Mouse (Mus musculus) embryonic facial prominence, embryonic 15.5 days (tissue): ENCODE measurements around the gene Plxna2. TPM values are rescaled to one million over a fixed set of nuclear protein-coding genes. Genes with fewer than 3 reads are reported as not detected.
A peak's percentile ranks its signal among the peaks of the same experiment; 100 is the strongest.

Experiments
- ATAC-seq: fragments of 200-750 bp; cut with Nextera tagmentation; 2 replicates; pipeline ENCODE4 v1.8.0; 2017; ENCODE audit warnings: low read depth, moderate TSS enrichment; ENCODE audit not compliant: insufficient number of reproducible peaks, low FRiP score, low TSS enrichment
- H3K27ac ChIP-seq: fragments of 300-500 bp; sonication (generic); replicated peaks from 2 replicates; pipeline ENCODE4 v1.5.1; 2015; ENCODE audit warnings: mild to moderate bottlenecking, inconsistent platforms
- H3K27me3 ChIP-seq: fragments of 300-500 bp; sonication (generic); 2 replicates; pipeline ENCODE4 v1.6.1; 2015; ENCODE audit warnings: inconsistent platforms
- H3K36me3 ChIP-seq: fragments of 300-500 bp; sonication (generic); 2 replicates; pipeline ENCODE4 v1.6.1; 2015; ENCODE audit warnings: mild to moderate bottlenecking, inconsistent platforms
- H3K4me1 ChIP-seq: fragments of 300-500 bp; sonication (generic); 2 replicates; pipeline ENCODE4 v1.6.1; 2015; ENCODE audit warnings: inconsistent platforms
- H3K4me2 ChIP-seq: fragments of 300-500 bp; sonication (generic); replicated peaks from 2 replicates; pipeline ENCODE4 v1.6.1; 2015; ENCODE audit warnings: mild to moderate bottlenecking, inconsistent platforms
- H3K4me3 ChIP-seq: fragments of 300-500 bp; sonication (generic); replicated peaks from 2 replicates; pipeline ENCODE4 v1.5.1; 2015; ENCODE audit warnings: mild to moderate bottlenecking, inconsistent platforms
- H3K9ac ChIP-seq: fragments of 300-500 bp; sonication (generic); 2 replicates; pipeline ENCODE4 v1.6.1; 2015; ENCODE audit warnings: inconsistent platforms
- H3K9me3 ChIP-seq: fragments of 300-500 bp; sonication (generic); replicated peaks from 2 replicates; pipeline ENCODE4 v1.6.1; 2016; ENCODE audit warnings: inconsistent platforms
- WGBS: fragments of 180-500 bp; shearing (Covaris S2); methylation state at CpG from one replicate; pipeline ENCODE4 v1.1.7; 2015; 5-methylcytosine and 5-hydroxymethylcytosine counted together
- polyA plus RNA-seq: library from polyadenylated mRNA; unstranded; fragments of >200 nt; fragmentation: Nextera tagmentation; extraction: Ambion mirVana; gene quantifications from 2 replicates; pipeline ENCODE4 v1.2.1, GENCODE M21; 2015

Plxna2 gene
- 11.0 and 11.5 TPM in 2 replicates for polyA plus RNA-seq

- no peak for ATAC-seq
- peaks cover 44% of the 10 kb centered on the region for H3K4me1 ChIP-seq
- 97% methylated on average over 2 of the region's 2 CpGs for WGBS
- no peak within 1 kb of the TSS for H3K9ac ChIP-seq
- no peaks in the 10 kb centered on the region for H3K9me3 ChIP-seq
- no peaks in the 10 kb centered on the region for H3K27me3 ChIP-seq
- no peaks in the 10 kb centered on the region for H3K36me3 ChIP-seq
- peak within 1 kb of the TSS; percentile 91 for H3K4me2 ChIP-seq
- peak within 1 kb of the TSS; percentile 79 for H3K4me3 ChIP-seq
- H3K27ac ChIP-seq: no peak within 1 kb of the TSS; the same call in 1 of the 2 replicates
Measured at GRCm38 (mm10) chr1:194617918-194618317, at the start of gene Plxna2. Gene Plxna2 (plus strand): TSS chr1:194618218.

- Histone ChIP-seq H3K4me2 (no peak overlapping the region), H3K9me3 (no peaks in the 10 kb centered on the region), H3K36me3 (no peaks in the 10 kb centered on the region), H3K4me3 (no peak overlapping the region), H3K27ac (no peak overlapping the region), H3K27me3 (no peaks in the 10 kb centered on the region), H3K4me1 (no peaks in the 10 kb centered on the region), H3K9ac (no peak overlapping the region)
- no peak for ATAC-seq
- 75% methylated on average over 3 of the region's 3 CpGs for WGBS
Measured at GRCm38 (mm10) chr1:194573870-194574269, 44.1 kb upstream of the Plxna2 start.

GRCm38 (mm10) chr1:194578270-194578669 is 39.7 kb upstream of the Plxna2 start:
- Histone ChIP-seq H3K27ac (no peak overlapping the region), H3K4me2 (no peak overlapping the region), H3K4me3 (no peak overlapping the region), H3K4me1 (no peaks in the 10 kb centered on the region), H3K9ac (no peak overlapping the region), H3K9me3 (no peaks in the 10 kb centered on the region), H3K36me3 (no peaks in the 10 kb centered on the region), H3K27me3 (no peaks in the 10 kb centered on the region)
- ATAC-seq: no peak
- WGBS: 82% methylated on average over 3 of the region's 3 CpGs

- no peak overlapping the region for H3K4me2 ChIP-seq
- H3K9me3 ChIP-seq: no peaks in the 10 kb centered on the region
- H3K4me3 ChIP-seq: no peak overlapping the region
- H3K4me1 ChIP-seq: no peaks in the 10 kb centered on the region
- H3K9ac ChIP-seq: no peak overlapping the region
- no peaks in the 10 kb centered on the region for H3K27me3 ChIP-seq
- H3K27ac ChIP-seq: no peak overlapping the region
- ATAC-seq: no peak
- H3K36me3 ChIP-seq: no peaks in the 10 kb centered on the region
Measured at GRCm38 (mm10) chr1:194580539-194580938, 37.5 kb upstream of the Plxna2 start.

GRCm38 (mm10) chr1:194586670-194587069 is 31.3 kb upstream of the Plxna2 start:
- 65% methylated on average over 1 of the region's 1 CpGs for WGBS
- Histone ChIP-seq H3K4me2 (no peak overlapping the region), H3K27me3 (no peaks in the 10 kb centered on the region), H3K36me3 (no peaks in the 10 kb centered on the region), H3K9me3 (no peaks in the 10 kb centered on the region), H3K4me1 (peaks cover 20% of the 10 kb centered on the region; the same call in 1 of the 2 replicates), H3K4me3 (no peak overlapping the region), H3K27ac (no peak overlapping the region), H3K9ac (no peak overlapping the region)
- ATAC-seq: no peak

GRCm38 (mm10) chr1:194587532-194587931 is 30.5 kb upstream of the Plxna2 start:
- no peaks in the 10 kb centered on the region for H3K9me3 ChIP-seq
- H3K27me3 ChIP-seq: no peaks in the 10 kb centered on the region
- H3K4me1 ChIP-seq: peaks cover 20% of the 10 kb centered on the region; the same call in 1 of the 2 replicates
- no peak overlapping the region for H3K4me2 ChIP-seq
- H3K36me3 ChIP-seq: no peaks in the 10 kb centered on the region
- 0 out of 2 replicates have a peak overlapping the region, but pooled peaks have one; percentile 4 for H3K27ac ChIP-seq
- no peak overlapping the region for H3K4me3 ChIP-seq
- ATAC-seq: no peak
- no peak overlapping the region for H3K9ac ChIP-seq

- no peaks in the 10 kb centered on the region for H3K27me3 ChIP-seq
- peaks cover 20% of the 10 kb centered on the region; the same call in 1 of the 2 replicates for H3K4me1 ChIP-seq
- H3K4me3 ChIP-seq: no peak overlapping the region
- no peak overlapping the region for H3K4me2 ChIP-seq
- 0% methylated on average over 1 of the region's 1 CpGs for WGBS
- H3K9ac ChIP-seq: no peak overlapping the region
- no peaks in the 10 kb centered on the region for H3K36me3 ChIP-seq
- 0 out of 2 replicates have a peak overlapping the region, but pooled peaks have one; percentile 3 for H3K27ac ChIP-seq
- no peaks in the 10 kb centered on the region for H3K9me3 ChIP-seq
- ATAC-seq: peak; percentile 55; the same call in 1 of the 2 replicates
Measured at GRCm38 (mm10) chr1:194587956-194588668, 29.9 kb upstream of the Plxna2 start.

- no peak overlapping the region for H3K4me3 ChIP-seq
- no peaks in the 10 kb centered on the region for H3K27me3 ChIP-seq
- no peak overlapping the region for H3K4me2 ChIP-seq
- 16% methylated on average over 1 of the region's 1 CpGs for WGBS
- H3K4me1 ChIP-seq: peaks cover 20% of the 10 kb centered on the region; the same call in 1 of the 2 replicates
- no peak overlapping the region for H3K9ac ChIP-seq
- no peaks in the 10 kb centered on the region for H3K9me3 ChIP-seq
- H3K27ac ChIP-seq: no peak overlapping the region
- ATAC-seq: peak; percentile 81
- H3K36me3 ChIP-seq: no peaks in the 10 kb centered on the region
Measured at GRCm38 (mm10) chr1:194588711-194589451, 29.1 kb upstream of the Plxna2 start.

GRCm38 (mm10) chr1:194593155-194593554 is 24.9 kb upstream of the Plxna2 start:
- H3K27ac ChIP-seq: no peak overlapping the region
- peaks cover 16% of the 10 kb centered on the region; the same call in 1 of the 2 replicates for H3K4me1 ChIP-seq
- ATAC-seq: no peak
- no peak overlapping the region for H3K4me2 ChIP-seq
- no peak overlapping the region for H3K4me3 ChIP-seq
- H3K9ac ChIP-seq: no peak overlapping the region
- H3K9me3 ChIP-seq: no peaks in the 10 kb centered on the region
- WGBS: 37% methylated on average over 5 of the region's 5 CpGs
- no peaks in the 10 kb centered on the region for H3K27me3 ChIP-seq
- no peaks in the 10 kb centered on the region for H3K36me3 ChIP-seq

- Histone ChIP-seq H3K27me3 (no peaks in the 10 kb centered on the region), H3K4me1 (no peaks in the 10 kb centered on the region), H3K27ac (no peak overlapping the region), H3K36me3 (no peaks in the 10 kb centered on the region), H3K4me3 (no peak overlapping the region), H3K4me2 (no peak overlapping the region), H3K9me3 (no peaks in the 10 kb centered on the region), H3K9ac (no peak overlapping the region)
- WGBS: 64% methylated on average over 5 of the region's 5 CpGs
- ATAC-seq: no peak
Measured at GRCm38 (mm10) chr1:194607406-194608261, 10.4 kb upstream of the Plxna2 start.

- no peak overlapping the region for H3K9ac ChIP-seq
- no peaks in the 10 kb centered on the region for H3K36me3 ChIP-seq
- no peak overlapping the region for H3K4me3 ChIP-seq
- no peak overlapping the region for H3K27ac ChIP-seq
- 11% methylated on average over 2 of the region's 2 CpGs for WGBS
- peaks cover 12% of the 10 kb centered on the region for H3K4me1 ChIP-seq
- peak; percentile 35; the same call in 1 of the 2 replicates for ATAC-seq
- no peaks in the 10 kb centered on the region for H3K9me3 ChIP-seq
- H3K27me3 ChIP-seq: no peaks in the 10 kb centered on the region
- H3K4me2 ChIP-seq: no peak overlapping the region
Measured at GRCm38 (mm10) chr1:194610516-194610915, 7.5 kb upstream of the Plxna2 start.
